Mouse (Mus musculus) yolk sac, embryonic 10.5 days (tissue): Measurements from ENCODE around the gene Abo.

ENCODE experiments used
- DNase-seq: peaks from one replicate; pipeline ENCODE4 v3.0.0-alpha.2; 2017; ENCODE audit warnings: low spot score

Abo gene

GRCm38 (mm10) chr2:26862856-26863255, 1.9 kb downstream of the Abo start:
- no peak for DNase-seq

DNA sequence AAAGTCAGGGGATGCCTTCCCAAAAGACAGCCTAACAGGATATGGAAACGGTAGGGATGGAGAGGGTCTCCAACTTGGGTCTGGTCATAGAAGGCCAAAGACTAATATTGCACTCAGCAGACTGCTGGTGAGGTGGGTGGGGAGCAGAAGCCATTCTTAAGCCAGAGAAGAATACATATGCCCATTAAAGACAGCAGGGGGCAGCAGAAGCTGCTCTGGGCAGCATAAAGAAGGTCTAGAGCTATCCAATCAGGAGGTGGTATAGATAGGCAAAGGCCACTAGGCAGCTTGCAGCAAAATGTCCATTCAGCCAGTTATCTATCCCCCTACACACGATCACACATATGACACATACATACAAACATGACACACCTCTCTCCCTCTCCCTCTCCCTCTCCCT, 17.1 kb downstream of the Abo start:
- DNase-seq, result no peak

DNA sequence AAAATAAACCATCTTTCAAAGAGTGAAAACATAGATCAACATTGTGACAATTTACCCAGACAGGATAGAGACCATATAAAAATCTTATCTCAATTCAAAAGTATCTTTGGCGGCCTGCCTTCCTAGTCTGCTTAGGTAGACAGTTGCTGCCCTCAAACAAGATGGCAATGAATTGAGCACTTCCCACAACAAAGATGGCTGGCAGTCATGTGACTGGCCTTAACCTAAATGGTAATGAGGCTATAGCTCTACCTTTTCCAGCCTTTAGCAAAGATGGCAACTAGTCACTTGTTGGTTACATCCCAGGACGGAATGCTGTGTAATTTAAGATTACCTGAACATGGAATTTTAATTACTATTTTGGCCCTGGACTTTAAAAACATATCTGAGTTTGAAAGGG, 32.3 kb downstream of the Abo start:
- no peak for DNase-seq

DNA sequence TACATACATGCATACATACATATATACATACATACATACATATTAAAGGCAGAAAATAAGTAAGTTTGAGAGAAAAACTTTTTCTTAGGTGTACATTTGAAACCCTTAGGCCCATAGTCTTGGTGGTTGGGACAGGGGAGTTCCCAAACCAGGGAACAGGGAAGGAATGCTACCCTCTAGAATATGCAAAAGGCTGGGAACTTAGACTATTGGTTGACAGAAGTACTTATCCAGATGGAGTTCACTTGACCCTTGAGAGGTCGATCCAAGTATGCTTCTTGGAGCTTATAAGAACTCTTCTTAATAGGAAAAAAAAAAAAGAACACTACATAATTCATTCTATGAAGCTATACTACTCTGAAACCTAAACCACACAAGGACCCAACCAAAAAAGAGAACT, 36.7 kb downstream of the Abo start:
- no peak for DNase-seq

GRCm38 (mm10) chr2:26827261-26827975, 37.4 kb downstream of the Abo start:
- no peak for DNase-seq
